Mouse (Mus musculus) MEL (cell line): ENCODE data around the gene Senp3.

Experiments used
- BHLHE40 ChIP-seq: IDR thresholded peaks from 2 replicates; pipeline ENCODE4 v1.6.1; 2012; ENCODE audit warnings: low read depth, mild to moderate bottlenecking, inconsistent platforms, low read length, improper control_type of control experiment, borderline replicate concordance
- CHD1 ChIP-seq: IDR thresholded peaks from 2 replicates; pipeline ENCODE4 v1.6.1; 2012; ENCODE audit warnings: low read depth, mild to moderate bottlenecking, inconsistent platforms, low read length, improper control_type of control experiment
- CTCF ChIP-seq, 3 experiments: IDR thresholded peaks in 2 of 3; conservative IDR thresholded peaks in 1 of 3; 2 replicates each; pipeline ENCODE4 v1.5.1; 2011 to 2012; ENCODE audit warnings: low read length in 3 of 3, low read depth in 2 of 3, mild to moderate bottlenecking in 2 of 3, improper control_type of control experiment in 1 of 3, inconsistent platforms in 1 of 3, mixed read lengths in 1 of 3, moderate library complexity in 1 of 3; ENCODE audit not compliant: control insufficient read depth in 1 of 3, insufficient read depth in 1 of 3, poor library complexity in 1 of 3, severe bottlenecking in 1 of 3
- EP300 ChIP-seq, 2 experiments: IDR thresholded peaks; 2 replicates each; pipeline ENCODE4 v1.6.1; 2011; ENCODE audit warnings: improper control_type of control experiment in 2 of 2, low read length in 2 of 2, low read depth in 1 of 2, mild to moderate bottlenecking in 1 of 2
- GATA1 ChIP-seq: IDR thresholded peaks from 2 replicates; pipeline ENCODE4 v1.6.1; 2011; ENCODE audit warnings: low read depth, low read length, improper control_type of control experiment
- JUND ChIP-seq: IDR thresholded peaks from 2 replicates; pipeline ENCODE4 v1.6.1; 2011; ENCODE audit warnings: low read depth, mild to moderate bottlenecking, improper control_type of control experiment, low read length
- MXI1 ChIP-seq: IDR thresholded peaks from 2 replicates; pipeline ENCODE4 v1.6.1; 2011; ENCODE audit warnings: mild to moderate bottlenecking, low read depth, low read length, improper control_type of control experiment
- NRF1 ChIP-seq: IDR thresholded peaks from 2 replicates; pipeline ENCODE4 v1.6.1; 2014; ENCODE audit warnings: low read depth, mild to moderate bottlenecking, inconsistent platforms, low read length, improper control_type of control experiment, moderate library complexity; ENCODE audit not compliant: poor library complexity, insufficient read depth, severe bottlenecking
- POLR2A ChIP-seq, 2 experiments: IDR thresholded peaks; 2 replicates each; pipeline ENCODE4 v1.6.1; 2011 to 2012; ENCODE audit warnings: low read length in 2 of 2, mild to moderate bottlenecking in 2 of 2, control low read depth in 1 of 2, improper control_type of control experiment in 1 of 2, low read depth in 1 of 2, moderate library complexity in 1 of 2; ENCODE audit not compliant: control insufficient read depth in 1 of 2, insufficient read depth in 1 of 2, poor library complexity in 1 of 2
- UBTF ChIP-seq: IDR thresholded peaks from 2 replicates; pipeline ENCODE4 v1.6.1; 2012; ENCODE audit warnings: low read depth, mild to moderate bottlenecking, inconsistent platforms, low read length, improper control_type of control experiment, moderate library complexity, borderline replicate concordance; ENCODE audit not compliant: insufficient read depth
- USF1 ChIP-seq: IDR thresholded peaks from 2 replicates; pipeline ENCODE4 v1.6.1; 2014; ENCODE audit warnings: low read depth, mild to moderate bottlenecking, inconsistent platforms, low read length, improper control_type of control experiment, moderate library complexity
- ZC3H11A ChIP-seq: IDR thresholded peaks from 2 replicates; pipeline ENCODE4 v1.6.1; 2012; ENCODE audit warnings: low read depth, mild to moderate bottlenecking, inconsistent platforms, low read length, improper control_type of control experiment

GRCm38 (mm10) chr11:69665457-69665960 lies 16.4 kb downstream of the Senp3 start:
- TF ChIP-seq JUND (no peak), CTCF (IDR thresholded peaks at IDR 0.05 in 2 of 3, conservative IDR thresholded peaks at IDR 0.05 in 1 of 3; ENCODE audit: control insufficient read depth in 1 of 3, insufficient read depth in 1 of 3, low read depth in 2 of 3, low read length in 3 of 3, poor library complexity in 1 of 3, severe bottlenecking in 1 of 3) (no peak), GATA1 (no peak), NRF1 (no peak), MXI1 (no peak), UBTF (no peak), POLR2A (IDR thresholded peaks at IDR 0.05; ENCODE audit: control insufficient read depth in 1 of 2, insufficient read depth in 1 of 2, low read depth in 1 of 2, low read length in 2 of 2, poor library complexity in 1 of 2) (no peak), CHD1 (no peak), USF1 (no peak), ZC3H11A (no peak), BHLHE40 (no peak), EP300 (IDR thresholded peaks at IDR 0.05; ENCODE audit: low read depth in 1 of 2, low read length in 2 of 2) (no peak)
